In genomic region chr5:132485994-132486393, GRCm38 (mm10) we compare ENCODE assay signal across 17 mouse cellular contexts. TPM values are rescaled to one million over a fixed set of nuclear protein-coding genes. Genes with fewer than 3 reads are reported as not detected.
"Had no signal": no experiment of that assay in that cellular context is flagged by ENCODE, and none has a peak within 500 bp of the region (broad histone marks: within the 10 kb centered on the region; RNA-seq: fewer than 3 reads in every experiment).

No protein-coding gene starts in this region.

- H3K4me3 ChIP-seq: lung, embryonic 15.5 days; megakaryocyte, embryonic 14.5 days; midbrain, embryonic 13.5 days; midbrain, embryonic 15.5 days; neural tube, embryonic 12.5 days had no signal

- H3K9me3 ChIP-seq: lung, embryonic 15.5 days; midbrain, embryonic 13.5 days; midbrain, embryonic 15.5 days; neural tube, embryonic 12.5 days had no signal

- H3K27me3 ChIP-seq: lung, embryonic 15.5 days; megakaryocyte, embryonic 14.5 days; midbrain, embryonic 13.5 days; midbrain, embryonic 15.5 days; neural tube, embryonic 12.5 days had no signal

- H3K4me1 ChIP-seq: megakaryocyte, embryonic 14.5 days had no signal

- H3K36me3 ChIP-seq: lung, embryonic 15.5 days; midbrain, embryonic 13.5 days; midbrain, embryonic 15.5 days; neural tube, embryonic 12.5 days had no signal

- ATAC-seq: midbrain, embryonic 13.5 days; midbrain, embryonic 15.5 days had no signal

- H3K4me2 ChIP-seq: lung, embryonic 15.5 days; midbrain, embryonic 11.5 days; midbrain, embryonic 13.5 days; midbrain, embryonic 15.5 days; neural tube, embryonic 12.5 days had no signal

- H3K27ac ChIP-seq: lung, embryonic 15.5 days; macrophage; midbrain, embryonic 13.5 days; midbrain, embryonic 15.5 days; neural tube, embryonic 12.5 days had no signal

- DNase-seq: lung, adult 2 months; lung, postnatal 10 days; right cerebral cortex, adult 18-20 months; right cerebral cortex, postnatal 25 days; right cerebral cortex, postnatal 4 days; spleen, adult 18-20 months; thymus, adult 18-20 months; thymus, postnatal 14 days; thymus, postnatal 36 days had no signal

- H3K9ac ChIP-seq: lung, embryonic 15.5 days; midbrain, embryonic 13.5 days; midbrain, embryonic 15.5 days; neural tube, embryonic 12.5 days had no signal

RNA-seq across cellular contexts. Expression of gene Auts2, which starts 57.1 kb away (rescaled TPM):
- total RNA-seq: monocyte, adult 5-6 weeks had no signal
